Mouse (Mus musculus) stomach, adult 2 months (tissue): Measurements from ENCODE around the gene Rcn2. TPM values are rescaled to one million over a fixed set of nuclear protein-coding genes. Genes with fewer than 3 reads are reported as not detected.

Experiments used
- polyA plus RNA-seq: library from polyadenylated mRNA; depleted of rRNA; stranded (reverse); fragments of >200 nt; gene quantifications from 2 replicates; pipeline ENCODE4 v1.2.3, GENCODE M21; 2012; rRNA removed

Gene Rcn2
- polyA plus RNA-seq, result 24.2 and 67.8 TPM in 2 replicates

GRCm38 (mm10) chr9:56041372-56042180 is at the start of gene Rcn2:
Gene Rcn2, plus strand, starts transcription at chr9:56041845.

GRCm38 (mm10) chr9:56010450-56010849 is 31.2 kb upstream of the Rcn2 start, which contains the start of gene 4930563M21Rik:
Gene 4930563M21Rik, minus strand, starts transcription at chr9:56010550.

GRCm38 (mm10) chr9:56089778-56090520 is 48.3 kb downstream of the Rcn2 start, which contains the start of gene Pstpip1:
Gene Pstpip1, plus strand, starts transcription at chr9:56089962.

Other genes with a start within 250 kb of the Rcn2 start
- 2.0 and 2.3 TPM in 2 replicates for gene Scaper, start 103.7 kb upstream of the Rcn2 start, polyA plus RNA-seq
- not detected in 2 replicates for gene 4930563M21Rik, start 31.3 kb upstream of the Rcn2 start, polyA plus RNA-seq
- gene Pstpip1, start 48.1 kb downstream of the Rcn2 start, polyA plus RNA-seq, result 9.0 TPM in 2 replicates
- 64.5 and 88.9 TPM in 2 replicates for gene Tspan3, start 123.6 kb downstream of the Rcn2 start, polyA plus RNA-seq